Mouse (Mus musculus) kidney, postnatal 25 days (tissue): ENCODE measurements around the gene Gm45783.
"Not testable (repeated sequence)": the region's sequence is repeated elsewhere in the genome, so short reads cannot be mapped to it uniquely, and the experiment has no call there.

ENCODE experiments used
- DNase-seq, 2 experiments: peaks; one replicate each; pipeline ENCODE4 v3.0.0; 2021; ENCODE audit warnings: mixed read lengths in 2 of 2

Gm45783 gene

DNA sequence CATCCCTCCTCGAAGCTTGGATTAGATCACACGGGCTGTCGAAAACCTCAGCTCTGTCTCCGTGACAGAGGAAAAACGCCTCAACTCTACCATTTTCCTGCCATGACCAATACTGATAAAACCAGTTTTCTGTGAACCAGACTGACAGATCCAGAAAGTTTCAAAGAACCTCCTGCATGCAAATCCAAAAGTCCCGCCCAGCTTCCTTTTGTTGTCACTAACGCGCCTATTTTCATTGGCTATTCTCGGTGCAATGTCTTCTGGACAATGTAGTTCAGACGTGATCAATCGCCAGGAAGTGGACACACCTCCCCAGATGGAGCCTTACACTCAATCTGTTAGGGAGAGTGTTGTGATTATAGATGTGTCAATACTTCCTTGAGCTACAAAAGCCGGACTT, at the start of gene Gm45783:
Gene Gm45783, minus strand, starts transcription at position 143 of the 400 bp plus-strand sequence.
- DNase-seq: peak; percentile 5 to 31

DNA sequence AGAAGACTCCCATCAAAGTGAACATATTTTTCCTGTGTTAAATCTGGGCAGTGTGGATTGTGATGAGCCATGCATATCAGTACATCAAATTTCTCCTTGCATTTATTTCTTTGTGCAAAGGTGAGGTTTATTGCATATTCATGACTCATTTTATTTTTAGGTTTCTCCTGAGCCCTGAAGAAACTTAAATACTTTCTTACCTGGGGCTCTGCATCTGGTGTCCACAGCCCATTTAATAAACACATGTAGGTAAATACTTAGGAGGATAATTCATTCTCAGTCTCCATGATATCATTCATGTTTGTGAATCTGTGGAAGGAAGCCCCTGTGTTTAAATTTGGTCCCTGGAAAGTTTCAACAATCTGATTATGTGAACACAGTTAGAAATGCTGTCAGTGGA, 25.2 kb upstream of the Gm45783 start, which contains the start of gene Vmn2r31:
Gene Vmn2r31, minus strand, starts transcription at position 101 of the 400 bp plus-strand sequence.
- DNase-seq: not testable (repeated sequence)

DNA sequence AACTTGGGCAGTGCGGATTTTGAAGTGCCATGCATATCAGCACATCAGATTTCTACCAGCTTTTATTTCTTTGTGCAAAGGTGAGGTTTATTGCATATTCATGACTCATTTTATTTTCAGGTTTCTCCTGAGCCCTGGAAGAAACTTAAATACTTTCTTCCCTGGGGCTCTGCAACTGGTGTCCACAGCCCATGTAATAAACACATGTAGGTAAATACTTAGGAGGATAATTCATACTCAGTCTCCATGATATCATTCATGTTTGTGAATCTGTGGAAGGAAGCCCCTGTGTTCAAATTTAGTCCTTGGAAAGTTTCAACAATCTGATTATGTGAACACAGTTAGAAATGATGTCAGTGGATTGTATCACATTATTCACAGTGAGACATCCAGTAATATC, 36.9 kb downstream of the Gm45783 start, which contains the start of gene Vmn2r30:
Gene Vmn2r30, minus strand, starts transcription at position 101 of the 400 bp plus-strand sequence.
- DNase-seq: not testable (repeated sequence)

DNA sequence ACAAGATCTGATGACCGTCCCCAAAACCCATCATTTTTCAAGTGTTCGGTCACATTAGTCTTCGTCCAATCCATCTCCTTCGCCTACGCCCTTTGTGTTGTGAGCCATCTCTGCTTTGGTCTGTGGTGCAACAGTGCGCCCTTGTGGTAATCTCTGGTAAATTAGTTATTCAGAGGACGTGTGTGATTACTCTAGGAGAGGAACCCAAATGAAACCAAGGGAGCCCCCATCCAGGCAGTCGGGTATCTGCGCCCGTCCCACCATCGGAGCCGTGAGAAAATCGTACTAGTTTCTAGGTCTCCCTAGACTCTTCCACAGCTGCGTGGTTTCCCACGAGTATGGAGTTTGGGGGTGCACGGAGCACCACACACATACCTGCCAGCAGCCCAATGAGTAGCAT, 78.8 kb downstream of the Gm45783 start:
- peak; percentile 39 to 64 for DNase-seq
